Mouse (Mus musculus) cerebellum, adult 9-11 months (tissue): ENCODE measurements around the gene C1qtnf4.
"Not testable (repeated sequence)": the region's sequence is repeated elsewhere in the genome, so short reads cannot be mapped to it uniquely, and the experiment has no call there.

Experiments used
- DNase-seq: peaks from one replicate; pipeline ENCODE4 v3.0.0; 2022

Gene C1qtnf4

GRCm38 (mm10) chr2:90886436-90886835, 776 bp downstream of the C1qtnf4 start:
- peak; percentile 51 for DNase-seq

- no peak for DNase-seq
Observed at GRCm38 (mm10) chr2:90887627-90888026, 2.0 kb downstream of the C1qtnf4 start.

DNA sequence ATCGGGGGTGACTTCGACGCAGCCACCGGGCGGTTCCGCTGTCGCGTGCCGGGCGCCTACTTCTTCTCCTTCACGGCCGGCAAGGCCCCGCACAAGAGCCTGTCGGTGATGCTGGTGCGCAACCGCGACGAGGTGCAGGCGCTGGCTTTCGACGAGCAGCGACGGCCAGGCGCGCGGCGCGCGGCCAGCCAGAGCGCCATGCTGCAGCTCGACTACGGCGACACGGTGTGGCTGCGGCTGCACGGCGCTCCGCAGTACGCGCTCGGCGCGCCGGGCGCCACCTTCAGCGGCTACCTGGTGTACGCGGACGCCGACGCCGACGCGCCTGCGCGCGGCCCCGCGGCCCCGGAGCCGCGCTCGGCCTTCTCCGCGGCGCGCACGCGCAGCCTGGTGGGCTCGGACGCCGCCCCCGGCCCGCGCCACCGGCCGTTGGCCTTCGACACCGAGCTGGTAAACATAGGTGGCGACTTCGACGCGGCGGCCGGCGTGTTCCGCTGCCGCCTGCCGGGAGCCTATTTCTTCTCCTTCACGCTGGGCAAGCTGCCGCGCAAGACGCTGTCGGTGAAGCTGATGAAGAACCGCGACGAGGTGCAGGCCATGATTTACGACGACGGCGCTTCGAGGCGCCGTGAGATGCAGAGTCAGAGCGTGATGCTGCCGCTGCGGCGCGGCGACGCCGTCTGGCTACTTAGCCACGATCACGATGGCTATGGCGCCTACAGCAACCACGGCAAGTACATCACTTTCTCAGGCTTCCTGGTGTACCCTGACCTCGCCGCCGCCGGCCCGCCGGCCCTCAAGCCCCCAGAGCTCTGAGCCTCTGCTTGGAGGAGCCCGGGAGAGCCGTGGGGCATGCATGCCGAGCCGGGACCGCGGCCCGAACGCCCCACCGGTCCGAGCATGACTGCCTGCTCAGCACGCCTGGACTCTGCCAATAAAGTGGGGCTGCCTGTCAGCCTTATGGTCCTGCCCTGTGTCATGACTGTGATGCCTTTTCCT, 4.2 kb downstream of the C1qtnf4 start:
- DNase-seq, result peak; percentile 83

- no peak for DNase-seq
Observed at GRCm38 (mm10) chr2:90893673-90894298, 8.1 kb downstream of the C1qtnf4 start.

DNA sequence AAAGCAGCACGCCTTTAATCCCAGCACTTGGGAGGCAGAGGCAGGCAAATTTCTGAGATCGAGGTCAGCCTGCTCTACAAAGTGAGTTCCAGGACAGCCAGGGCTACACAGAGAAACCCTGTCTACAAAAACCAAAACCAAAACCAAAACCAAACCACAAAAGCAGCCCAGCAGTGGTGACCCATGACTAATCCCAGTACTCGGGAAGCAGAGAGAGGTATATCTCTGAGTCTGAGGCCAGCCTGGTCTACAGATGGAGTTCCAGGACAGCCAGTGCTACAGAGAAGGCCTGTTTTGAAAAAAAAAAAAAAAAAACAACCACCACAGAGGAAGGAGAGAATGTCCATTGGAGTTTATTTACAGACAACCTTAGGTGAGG, 8.6 kb downstream of the C1qtnf4 start:
- not testable (repeated sequence) for DNase-seq

DNA sequence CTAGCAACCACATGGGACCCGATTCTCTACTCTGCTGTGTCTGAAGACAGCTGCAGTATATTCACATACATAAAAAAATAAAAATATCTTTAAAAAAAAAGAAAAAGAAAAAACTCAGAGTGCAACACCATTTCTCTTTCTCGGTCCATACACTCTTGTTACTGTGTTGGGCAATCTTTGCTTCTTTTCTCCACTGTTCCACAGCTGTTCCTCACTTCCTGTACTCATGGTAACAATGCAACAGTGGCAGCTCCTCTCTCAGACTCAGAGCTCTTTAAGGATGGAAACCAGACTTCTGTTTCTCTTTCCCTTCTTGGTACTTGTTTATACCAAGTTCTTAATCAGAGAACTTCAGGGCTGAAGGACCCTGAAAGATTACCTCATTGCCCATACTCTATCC, 17.7 kb downstream of the C1qtnf4 start:
- DNase-seq, result no peak

DNA sequence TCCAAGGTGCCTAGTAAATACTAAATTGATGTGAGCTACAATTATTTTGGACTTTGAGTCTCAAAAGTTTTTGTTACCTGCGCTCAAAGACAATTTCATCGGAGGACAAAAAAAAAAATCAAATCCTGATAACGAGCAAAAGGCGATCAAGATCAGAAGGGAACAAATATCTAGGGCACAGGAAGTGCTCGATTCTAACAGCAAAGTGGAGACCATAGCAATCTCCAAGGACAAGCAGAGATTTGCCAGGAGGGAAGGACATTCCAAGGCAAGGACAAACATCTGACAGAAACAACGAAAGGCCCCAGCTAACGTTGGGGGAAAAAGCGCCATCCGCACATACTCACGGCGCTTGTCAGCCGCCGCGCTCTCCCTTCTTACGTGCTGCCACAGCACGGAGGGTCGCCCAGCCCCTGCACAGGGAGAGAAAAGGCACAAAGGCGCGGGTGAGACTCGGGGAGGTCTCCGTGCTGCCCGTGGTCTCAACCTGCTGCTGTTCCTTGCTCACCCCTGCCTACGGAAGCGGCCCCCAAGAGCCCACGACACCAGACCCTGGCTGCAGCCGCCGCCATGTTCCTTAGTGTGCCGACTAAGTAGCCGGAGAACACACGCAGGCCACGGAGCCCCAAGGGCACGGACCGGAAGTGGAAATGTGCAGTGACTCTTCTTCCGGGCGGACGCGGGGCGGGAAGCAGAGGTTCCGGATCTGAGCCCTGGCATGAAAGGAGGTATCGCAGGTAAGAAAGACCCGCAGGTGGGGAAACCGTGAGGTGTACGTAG, 18.6 kb downstream of the C1qtnf4 start, which contains the start of the genes Kbtbd4 and Ndufs3:
Gene Kbtbd4, plus strand, starts transcription at position 665 of the 780 bp plus-strand sequence.
Gene Ndufs3, minus strand, starts transcription at position 752 of the 780 bp plus-strand sequence.
- peak; percentile 88 for DNase-seq

GRCm38 (mm10) chr2:90904856-90905224, 19.2 kb downstream of the C1qtnf4 start:
- no peak for DNase-seq

- no peak for DNase-seq
Observed at GRCm38 (mm10) chr2:90906721-90907120, 21.1 kb downstream of the C1qtnf4 start.

- DNase-seq, result no peak
Observed at GRCm38 (mm10) chr2:90910861-90911260, 25.2 kb downstream of the C1qtnf4 start.

DNA sequence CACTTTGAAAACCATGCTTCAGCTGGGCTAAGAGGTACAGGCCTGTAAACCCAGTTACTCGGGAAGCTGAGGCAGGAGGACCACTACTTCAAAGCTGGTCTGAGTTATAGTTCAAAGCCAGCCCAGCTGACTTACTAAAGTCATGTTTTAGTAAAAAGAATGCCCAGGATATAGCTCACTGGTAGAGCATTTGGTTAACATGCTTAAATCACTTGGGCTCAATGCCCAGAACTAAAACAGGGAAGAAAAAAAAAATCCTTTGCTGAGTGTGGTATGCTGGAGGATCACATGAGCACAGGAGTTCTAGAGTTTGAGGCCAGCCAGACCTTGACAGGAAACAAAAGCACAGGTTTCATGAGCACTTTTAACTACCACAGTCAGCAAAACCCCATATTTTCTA, 26.0 kb downstream of the C1qtnf4 start:
- DNase-seq, result no peak

DNA sequence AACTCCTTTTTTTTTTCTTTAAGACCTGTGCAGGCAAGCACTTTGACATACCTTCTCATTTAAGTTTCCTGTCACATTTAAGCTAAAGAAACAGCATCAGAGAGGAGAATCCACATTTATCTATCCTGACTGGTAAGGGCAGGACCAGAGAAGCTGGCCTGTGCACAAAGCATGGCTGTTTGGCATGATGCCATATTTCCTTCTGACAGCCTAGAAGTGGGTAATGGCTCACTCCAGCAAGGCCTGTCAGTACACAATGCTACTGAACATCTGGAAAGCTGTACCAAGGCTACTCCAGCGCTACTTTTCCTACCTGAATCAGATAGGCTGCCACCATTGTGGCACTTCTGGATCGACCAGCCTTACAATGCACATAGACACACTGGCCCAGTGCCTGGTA, 28.0 kb downstream of the C1qtnf4 start:
- DNase-seq, result peak; percentile 38

- no peak for DNase-seq
Observed at GRCm38 (mm10) chr2:90915516-90915915, 29.9 kb downstream of the C1qtnf4 start.

- no peak for DNase-seq
Observed at GRCm38 (mm10) chr2:90916560-90917232, 31.0 kb downstream of the C1qtnf4 start.

DNA sequence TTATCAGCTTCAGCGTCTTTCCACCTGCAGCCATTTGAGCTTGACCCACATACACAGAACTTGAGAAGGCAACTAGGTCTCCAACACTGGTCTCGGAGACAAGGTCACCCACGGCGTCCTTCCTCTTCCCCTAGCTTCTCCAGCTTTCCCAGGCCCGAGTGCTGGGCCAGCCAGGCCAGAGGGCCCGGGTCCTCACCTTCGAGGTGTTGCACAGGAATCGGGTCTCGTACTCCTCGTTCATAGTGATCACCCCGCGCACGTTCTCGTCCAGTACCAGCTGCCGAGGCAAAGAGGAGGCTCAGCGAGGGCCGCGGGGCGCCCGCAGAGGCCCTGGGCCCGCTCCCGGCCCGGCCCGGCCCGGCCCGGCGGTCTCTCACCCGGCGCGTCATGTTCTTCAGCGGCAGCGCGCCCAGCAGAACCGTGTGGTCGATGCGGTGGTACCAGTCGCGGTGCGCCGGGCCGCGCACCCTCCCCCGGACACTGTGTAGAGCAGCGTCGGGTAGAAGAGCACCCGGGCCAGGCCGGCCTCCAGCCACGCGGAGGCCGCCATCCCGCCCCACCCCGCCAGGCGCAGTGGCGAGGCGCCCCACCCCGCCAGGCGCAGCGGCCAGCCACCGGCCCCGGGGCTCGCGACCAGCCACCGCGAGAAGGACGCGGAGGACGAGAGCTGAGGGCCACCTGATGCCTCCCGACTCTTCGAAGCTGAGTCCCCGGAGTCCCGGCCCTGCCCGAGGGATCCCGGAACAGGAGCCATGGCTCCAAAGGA, 31.8 kb downstream of the C1qtnf4 start:
- DNase-seq, result peak; percentile 75

GRCm38 (mm10) chr2:90917999-90918698, 32.5 kb downstream of the C1qtnf4 start:
- DNase-seq, result no peak

DNA sequence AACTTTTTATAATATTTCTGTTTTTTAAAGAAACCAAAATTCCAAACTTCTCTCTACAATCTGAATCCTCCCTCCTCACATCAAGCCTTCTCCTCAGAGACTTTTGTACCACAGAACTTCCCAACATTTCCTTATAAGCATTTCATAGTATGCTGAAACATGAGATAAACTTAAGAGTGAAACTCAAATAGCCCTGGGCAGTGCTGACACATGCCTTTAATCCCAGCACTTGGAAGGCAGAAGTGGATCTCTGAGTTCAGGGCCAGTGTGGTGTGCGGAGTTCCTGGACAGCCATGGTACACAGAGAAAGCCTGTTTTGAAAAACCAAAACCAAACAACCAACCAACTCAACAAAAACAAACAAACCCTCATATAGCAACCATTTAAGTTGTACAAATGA, 35.5 kb downstream of the C1qtnf4 start:
- DNase-seq, result no peak

GRCm38 (mm10) chr2:90922636-90923035, 37.0 kb downstream of the C1qtnf4 start:
- DNase-seq, result no peak

DNA sequence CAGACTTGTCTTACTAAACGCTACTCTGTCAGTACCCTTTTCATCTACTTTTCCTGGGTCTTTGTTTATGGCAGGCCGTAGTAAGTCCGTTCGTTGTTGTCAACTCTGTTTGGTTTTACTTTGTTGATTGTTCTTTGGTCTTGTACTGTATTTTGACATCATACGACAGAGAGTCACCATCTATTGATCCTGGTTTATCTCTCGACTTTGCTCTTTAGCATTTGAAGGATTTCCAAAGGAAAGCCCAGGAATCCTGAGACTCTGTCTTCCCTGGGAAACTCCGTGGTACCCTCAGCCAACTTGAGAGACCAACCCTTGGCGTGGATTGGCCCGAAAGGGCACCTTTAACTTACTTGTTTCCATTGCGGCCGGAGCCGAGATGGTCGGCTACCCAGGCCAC, 42.9 kb downstream of the C1qtnf4 start:
- DNase-seq, result no peak

DNA sequence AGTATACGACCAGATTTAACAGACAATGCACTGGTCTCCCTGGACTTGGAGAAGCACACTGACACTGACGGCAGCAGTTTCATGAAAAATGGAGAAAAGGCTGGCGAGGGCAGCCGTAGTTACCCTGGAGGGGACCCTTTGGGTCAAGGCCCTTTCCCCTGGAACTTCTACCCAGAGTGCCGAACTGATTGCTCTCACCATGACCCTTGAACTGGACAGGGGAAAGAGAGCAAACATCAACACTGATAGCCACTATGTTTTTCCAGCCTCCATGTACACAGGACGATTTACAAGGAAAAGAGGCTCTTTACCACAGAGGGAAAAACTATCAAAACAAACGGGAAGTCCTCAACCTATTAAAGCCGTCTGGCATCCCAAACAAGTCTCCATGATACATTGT, 46.2 kb downstream of the C1qtnf4 start:
- no peak for DNase-seq

DNA sequence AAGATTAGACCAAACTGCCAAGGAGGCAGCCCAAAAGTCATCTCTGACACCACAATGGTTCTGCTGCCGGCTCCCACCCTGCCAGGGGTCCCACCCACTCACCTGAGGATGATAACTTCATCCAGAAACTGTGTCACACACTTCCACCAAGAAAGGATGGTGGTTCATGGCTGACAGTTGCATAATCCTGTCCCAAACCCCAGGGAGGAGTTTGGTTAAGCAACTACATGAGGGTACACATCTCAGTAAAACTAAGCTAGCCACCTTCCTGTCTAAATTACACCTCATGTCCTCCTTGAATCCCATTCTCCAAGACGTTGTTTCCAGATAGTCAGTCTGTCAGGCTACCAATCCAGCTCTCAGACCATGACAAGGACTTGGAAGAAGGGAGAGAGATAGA, 46.6 kb downstream of the C1qtnf4 start:
- no peak for DNase-seq
